Mouse (Mus musculus) liver, adult 2 months (tissue): ENCODE data around the gene Klhl28.

ENCODE experiments used
- CTCF ChIP-seq: fragments of 200-500 bp; IDR thresholded peaks from 2 replicates; pipeline ENCODE4 v1.5.1; 2011; ENCODE audit warnings: low read depth, low read length, control low read depth
- POLR2A ChIP-seq: fragments of 200-500 bp; IDR thresholded peaks from 2 replicates; pipeline ENCODE4 v1.6.1; 2011; ENCODE audit warnings: low read length, control low read depth; ENCODE audit not compliant: insufficient read depth; ENCODE audit errors: extremely low read depth

- no peak for TF ChIP-seq CTCF
- no peak for TF ChIP-seq POLR2A
Observed at GRCm38 (mm10) chr12:64976191-64976590, 10.9 kb upstream of the Klhl28 start.
